Mouse (Mus musculus): ENCODE data around the gene Pcolce.
A peak's percentile ranks its signal among the peaks of the same experiment; 100 is the strongest.
"Not testable (repeated sequence)": the region's sequence is repeated elsewhere in the genome, so short reads cannot be mapped to it uniquely, and the experiment has no call there.

Pcolce gene

GRCm38 (mm10) chr5:137629306-137629721, 15.7 kb upstream of the Pcolce start:
- DNase-seq (ENCODE audit: low spot score): no peak

GRCm38 (mm10) chr5:137628498-137629305, 15.1 kb upstream of the Pcolce start, which contains the start of the genes Fbxo24, Lrch4 and Gm20605:
Fbxo24 (minus strand) TSS chr5:137629002.
Lrch4 (plus strand) TSS chr5:137629121.
Gm20605 (plus strand) TSS chr5:137629175.
- peak; percentile 99 for DNase-seq (ENCODE audit: low spot score)

GRCm38 (mm10) chr5:137627991-137628390, 14.4 kb upstream of the Pcolce start:
- DNase-seq (ENCODE audit: low spot score): no peak

GRCm38 (mm10) chr5:137623937-137624530, 10.4 kb upstream of the Pcolce start:
- no peak for DNase-seq (ENCODE audit: low spot score)

- no peak for DNase-seq (ENCODE audit: low spot score)
Observed at GRCm38 (mm10) chr5:137615347-137615746, 1.8 kb upstream of the Pcolce start.

GRCm38 (mm10) chr5:137614921-137615320, 1.3 kb upstream of the Pcolce start:
- not testable (repeated sequence) for DNase-seq (ENCODE audit: low spot score)

- no peak for DNase-seq (ENCODE audit: low spot score)
Observed at GRCm38 (mm10) chr5:137613076-137613475, 508 bp downstream of the Pcolce start.

- no peak for DNase-seq (ENCODE audit: low spot score)
Observed at GRCm38 (mm10) chr5:137611245-137611602, 2.4 kb downstream of the Pcolce start.

- no peak for DNase-seq (ENCODE audit: low spot score)
Observed at GRCm38 (mm10) chr5:137610548-137611244, 2.9 kb downstream of the Pcolce start.

- DNase-seq (ENCODE audit: low spot score): no peak
Observed at GRCm38 (mm10) chr5:137610056-137610455, 3.5 kb downstream of the Pcolce start.

- no peak for DNase-seq (ENCODE audit: low spot score)
Observed at GRCm38 (mm10) chr5:137609292-137609691, 4.3 kb downstream of the Pcolce start.

GRCm38 (mm10) chr5:137608654-137609190, 4.9 kb downstream of the Pcolce start:
- DNase-seq (ENCODE audit: low spot score): no peak

- DNase-seq (ENCODE audit: low spot score): no peak
Observed at GRCm38 (mm10) chr5:137607860-137608653, 5.5 kb downstream of the Pcolce start.

GRCm38 (mm10) chr5:137601365-137601729, 12.2 kb downstream of the Pcolce start:
- DNase-seq (ENCODE audit: low spot score): no peak

GRCm38 (mm10) chr5:137600619-137601364, 12.8 kb downstream of the Pcolce start, which contains the start of gene Mospd3:
Mospd3 (minus strand) TSS chr5:137601058.
- DNase-seq (ENCODE audit: low spot score): peak; percentile 98

- no peak for DNase-seq (ENCODE audit: low spot score)
Observed at GRCm38 (mm10) chr5:137600281-137600618, 13.3 kb downstream of the Pcolce start.

GRCm38 (mm10) chr5:137599600-137599999, 14.0 kb downstream of the Pcolce start:
- no peak for DNase-seq (ENCODE audit: low spot score)

- no peak for DNase-seq (ENCODE audit: low spot score)
Observed at GRCm38 (mm10) chr5:137598100-137598826, 15.3 kb downstream of the Pcolce start.

GRCm38 (mm10) chr5:137597625-137598024, 16.0 kb downstream of the Pcolce start:
- DNase-seq (ENCODE audit: low spot score): no peak

GRCm38 (mm10) chr5:137596601-137597261, 16.9 kb downstream of the Pcolce start:
- DNase-seq (ENCODE audit: low spot score): no peak
